ENCODE assay signal across 23 mouse cellular contexts in the genomic region with DNA sequence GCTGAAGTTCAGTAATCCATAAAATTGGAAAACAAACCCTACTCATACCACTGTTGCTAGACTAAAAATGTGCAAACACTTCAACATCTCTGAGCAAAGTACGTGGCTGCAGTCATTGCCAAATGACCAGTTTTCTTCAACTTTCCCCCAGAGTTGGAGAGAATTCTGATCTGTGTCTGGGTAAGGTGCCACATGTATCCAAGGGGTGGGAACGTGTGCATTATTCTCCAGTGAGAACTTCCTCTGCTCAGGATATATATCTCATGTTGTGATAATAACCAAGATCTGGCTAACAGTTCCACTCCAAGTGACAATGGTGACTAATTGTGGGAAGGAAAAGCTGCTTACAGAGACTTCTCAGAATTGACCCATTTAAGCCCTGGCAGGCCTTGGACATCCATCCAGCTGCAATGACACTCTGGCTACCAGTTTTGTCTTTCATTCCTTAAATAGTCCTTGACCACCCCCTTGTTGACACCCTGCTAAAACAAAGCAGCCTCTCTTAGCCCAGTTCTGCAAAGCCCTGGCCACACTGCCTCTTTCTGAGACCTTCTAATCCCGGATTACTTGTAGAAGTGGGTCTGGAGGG.
DNase-seq lines count a peak whose midpoint lies in the region; ATAC-seq lines count a peak whose summit lies in the region.
"Had no signal": no experiment of that assay in that cellular context is flagged by ENCODE, and none has a peak within 500 bp of the region (broad histone marks: within the 10 kb centered on the region; RNA-seq: fewer than 3 reads in every experiment).

No protein-coding gene starts in this region.

- H3K27ac ChIP-seq in lung, embryonic 16.5 days (ENCODE audit: low read length) = peak overlapping the region; percentile 72
- H3K27ac ChIP-seq: forebrain, embryonic 12.5 days; hindbrain, embryonic 14.5 days had no signal

- no peaks in the 10 kb centered on the region for H3K27me3 ChIP-seq in lung, embryonic 16.5 days (ENCODE audit: control insufficient read depth, insufficient read depth, low read depth, low read length)
- H3K27me3 ChIP-seq: embryonic facial prominence, embryonic 15.5 days; heart, embryonic 12.5 days; intestine, embryonic 15.5 days had no signal

- H3K9me3 ChIP-seq in lung, embryonic 16.5 days (ENCODE audit: control insufficient read depth, low read length) = no peaks in the 10 kb centered on the region
- H3K9me3 ChIP-seq: embryonic facial prominence, embryonic 15.5 days; forebrain, embryonic 12.5 days; G1E; heart, embryonic 12.5 days; hindbrain, embryonic 10.5 days; intestine, embryonic 15.5 days had no signal

- DNase-seq in lung, postnatal 36 days = no peak
- DNase-seq in 3T3-L1 (ENCODE audit: low read depth, low spot score) = peak; percentile 40
- DNase-seq in Muller cell, postnatal 12 days (ENCODE audit: inconsistent ontology term) = peak; percentile 75
- peak; percentile 77 for DNase-seq in fibroblast of lung, adult 2 months (ENCODE audit: low read depth)
- no peak for DNase-seq in left cerebral cortex, postnatal 25 days (ENCODE audit: low spot score in 2 of 2)
- DNase-seq in cerebellum, adult 18-20 months = no peak
- DNase-seq: adrenal gland, postnatal 36 days; B cell, adult 2 months; cerebellum, adult 11-12 months; cerebellum, adult 9-11 months; gastrocnemius, adult 2 months; gastrocnemius, postnatal 25 days had no signal

- H3K36me3 ChIP-seq in lung, embryonic 16.5 days (ENCODE audit: control insufficient read depth, insufficient read depth, low read length) = no peaks in the 10 kb centered on the region
- H3K36me3 ChIP-seq: embryonic facial prominence, embryonic 15.5 days; forebrain, embryonic 12.5 days; G1E; heart, embryonic 12.5 days; hindbrain, embryonic 10.5 days; intestine, embryonic 15.5 days had no signal

- peaks cover 36% of the 10 kb centered on the region for H3K4me1 ChIP-seq in lung, embryonic 16.5 days (replicated peaks; ENCODE audit: control insufficient read depth, insufficient read depth, low read length)

- H3K9ac ChIP-seq in lung, embryonic 16.5 days (ENCODE audit: low read length) = no peak overlapping the region
- H3K9ac ChIP-seq: embryonic facial prominence, embryonic 15.5 days; forebrain, embryonic 12.5 days; heart, embryonic 12.5 days; hindbrain, embryonic 14.5 days; intestine, embryonic 15.5 days had no signal

- intact Hi-C loops in left cerebral cortex, postnatal 25 days (cut with DNase I) = no loop called here

- WGBS in lung, embryonic 16.5 days = 54% methylated on average over 3 of the region's 3 CpGs

- no peak overlapping the region for H3K4me2 ChIP-seq in lung, embryonic 16.5 days (ENCODE audit: low read depth, low read length)
- H3K4me2 ChIP-seq: embryonic facial prominence, embryonic 15.5 days; forebrain, embryonic 12.5 days; heart, embryonic 12.5 days; hindbrain, embryonic 14.5 days; intestine, embryonic 15.5 days had no signal

- ATAC-seq in lung, embryonic 16.5 days (ENCODE audit: low read depth) = no peak
- ATAC-seq: CD4-positive, CD25-positive, alpha-beta regulatory T cell, adult 4 months; forebrain, embryonic 16.5 days; intestine, embryonic 15.5 days had no signal

- H3K4me3 ChIP-seq in lung, embryonic 16.5 days (ENCODE audit: low read length) = no peak overlapping the region
- H3K4me3 ChIP-seq: embryonic facial prominence, embryonic 15.5 days; erythroblast, embryonic 14.5 days; forebrain, embryonic 12.5 days; gastrocnemius, adult 2 months; heart, embryonic 12.5 days; hindbrain, embryonic 10.5 days; intestine, embryonic 15.5 days had no signal

Comparison
In these comparisons a context has a peak if more than half of its experiments do, and no peak if none do; other contexts are left out.
1. DNase-seq: peak in 3T3-L1 (single experiment), Muller cell, postnatal 12 days (single experiment) and fibroblast of lung, adult 2 months (single experiment); none in lung, postnatal 36 days (single experiment), left cerebral cortex, postnatal 25 days (0 of 2) and cerebellum, adult 18-20 months (0 of 2).